Mouse (Mus musculus): ENCODE results near the gene Top3a.

Gene Top3a

DNA sequence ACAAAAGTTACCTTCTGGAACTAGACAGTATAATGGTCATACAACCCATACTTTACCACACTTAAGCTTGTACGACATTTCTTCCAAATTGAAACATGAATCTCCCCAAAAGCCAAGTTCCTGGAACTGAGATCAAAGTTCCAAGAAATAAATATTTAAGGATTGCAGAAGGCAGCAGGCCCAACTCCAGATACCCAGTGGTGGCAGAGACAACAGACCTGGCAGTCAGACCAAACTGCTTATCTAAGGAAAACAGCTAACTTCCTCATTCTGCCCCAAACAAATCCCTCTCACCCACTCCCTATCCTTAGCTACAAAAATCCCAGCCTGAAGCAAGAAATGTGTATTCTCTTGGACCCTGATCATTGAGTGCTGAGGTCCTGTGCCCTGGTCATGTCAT, 2.3 kb downstream of the Top3a start:
- no peak for DNase-seq (ENCODE audit: low spot score)

DNA sequence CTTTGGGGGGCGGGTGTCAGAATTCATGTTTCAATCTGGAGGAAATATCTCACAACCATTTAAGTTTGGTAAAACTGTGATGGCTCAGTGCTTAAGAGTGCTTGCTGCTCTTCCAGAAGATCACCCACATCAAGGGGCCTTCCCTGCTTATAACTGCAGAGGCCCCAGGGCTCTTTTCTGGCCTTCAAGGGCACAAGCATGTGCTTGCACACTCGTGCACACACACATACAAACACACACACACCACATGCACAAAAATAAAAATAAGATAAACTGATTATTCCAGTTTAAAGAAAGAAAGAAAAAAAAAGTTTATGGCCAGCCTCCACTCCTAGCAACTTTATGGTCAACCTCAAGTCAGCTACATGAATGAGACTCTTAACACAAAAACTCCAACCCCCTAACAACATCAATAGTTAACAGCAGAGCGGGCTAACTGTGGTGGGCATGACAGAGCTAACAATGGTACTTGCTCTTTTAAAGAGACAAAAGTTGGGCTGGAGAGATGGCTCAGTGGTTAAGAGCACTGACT, 2.9 kb downstream of the Top3a start:
- DNase-seq (ENCODE audit: low spot score) = no peak

DNA sequence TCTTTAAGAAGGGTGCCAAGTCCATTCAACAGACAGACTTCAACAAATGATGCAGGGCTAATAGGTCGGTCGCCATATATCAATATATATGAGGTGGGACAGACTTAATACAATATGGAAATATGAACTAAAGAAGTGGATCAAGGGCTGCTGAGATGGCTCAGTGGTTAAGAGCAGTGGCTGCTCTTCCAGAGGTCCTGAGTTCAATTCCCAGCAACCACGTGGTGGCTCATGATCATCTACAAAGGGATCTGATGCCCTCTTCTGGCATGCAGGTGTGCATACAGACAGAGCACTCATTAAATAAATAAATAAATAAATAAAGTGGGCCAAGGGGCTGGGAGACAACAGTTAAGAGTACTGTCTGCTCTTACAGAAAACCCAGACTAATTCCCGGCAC, 5.0 kb downstream of the Top3a start:
- DNase-seq (ENCODE audit: low spot score) = no peak

DNA sequence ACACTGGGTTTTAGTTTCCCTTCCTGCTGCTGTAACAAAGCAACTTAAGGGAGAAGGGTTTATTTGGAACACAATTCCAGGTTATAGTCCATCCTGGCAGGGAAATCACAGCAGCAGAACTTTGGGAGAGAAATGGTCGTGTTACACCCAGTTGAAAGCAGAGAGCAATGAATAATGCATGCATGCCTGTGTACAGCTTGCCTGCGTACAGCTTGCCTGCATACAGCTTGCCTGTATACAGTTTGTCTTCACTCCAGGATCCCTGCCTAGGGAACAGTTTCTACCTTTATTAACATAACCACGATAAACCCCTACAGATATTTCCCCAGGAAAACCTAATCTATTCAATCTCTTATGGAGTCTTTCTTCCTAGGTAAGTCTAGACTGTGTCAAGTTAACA, 6.4 kb downstream of the Top3a start:
- DNase-seq (ENCODE audit: low spot score) = no peak

DNA sequence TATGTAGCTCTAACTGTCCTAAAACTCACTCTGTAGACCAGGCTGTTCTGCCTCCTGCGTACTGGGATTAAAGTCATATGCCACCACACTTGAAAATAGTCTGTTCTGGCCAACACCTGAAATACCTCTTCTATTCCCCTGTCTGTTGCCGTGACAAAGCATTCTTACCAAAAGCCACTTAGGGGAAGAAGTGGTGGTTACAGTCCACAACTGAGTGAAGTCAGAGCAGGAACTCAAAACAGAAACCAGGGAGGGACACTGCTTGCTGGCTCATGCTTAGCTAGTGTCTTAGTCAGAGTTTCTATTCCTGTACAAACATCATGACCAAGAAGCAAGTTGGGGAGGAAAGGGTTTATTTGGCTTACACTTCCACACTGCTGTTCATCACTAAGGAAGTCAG, 7.8 kb downstream of the Top3a start:
- no peak for DNase-seq (ENCODE audit: low spot score)

DNA sequence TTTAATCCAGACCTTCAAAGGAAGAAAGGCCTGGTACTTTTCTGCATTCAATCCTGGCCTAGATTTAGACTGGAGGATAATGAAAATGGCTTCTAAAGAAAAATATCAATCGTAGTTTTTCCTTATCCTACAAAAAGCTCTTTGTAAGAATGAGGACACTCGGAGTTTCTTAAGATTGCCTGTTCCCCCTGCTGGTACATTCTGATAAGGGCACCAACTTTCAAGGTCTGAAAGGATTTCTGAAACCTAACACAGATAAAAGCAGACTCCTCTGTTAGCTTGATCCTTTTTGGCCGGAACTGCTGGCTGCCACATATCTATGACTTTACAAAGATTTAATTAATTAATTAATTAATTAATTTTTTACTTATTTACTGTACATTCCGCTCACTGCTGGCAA, 10.2 kb downstream of the Top3a start:
- no peak for DNase-seq (ENCODE audit: low spot score)

DNA sequence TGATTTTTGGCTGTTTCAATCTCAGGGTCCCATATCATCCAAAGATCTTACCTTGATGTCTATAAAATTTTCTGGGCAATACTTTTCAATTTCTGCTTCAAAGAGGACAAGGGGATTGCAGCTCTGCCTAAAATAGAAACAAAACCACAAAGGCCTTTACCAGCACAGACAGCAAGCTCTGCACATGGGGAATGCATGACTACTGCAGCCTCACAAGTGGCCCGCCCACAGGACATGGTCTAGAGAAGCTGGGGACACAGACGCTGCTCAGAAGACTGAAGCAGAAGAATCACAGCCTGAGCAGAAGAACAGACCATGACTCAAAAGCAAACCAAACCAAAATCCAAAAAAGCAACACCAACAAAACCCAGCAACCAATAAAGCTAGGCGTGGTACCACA, 15.5 kb downstream of the Top3a start:
- DNase-seq (ENCODE audit: low spot score) = no peak

DNA sequence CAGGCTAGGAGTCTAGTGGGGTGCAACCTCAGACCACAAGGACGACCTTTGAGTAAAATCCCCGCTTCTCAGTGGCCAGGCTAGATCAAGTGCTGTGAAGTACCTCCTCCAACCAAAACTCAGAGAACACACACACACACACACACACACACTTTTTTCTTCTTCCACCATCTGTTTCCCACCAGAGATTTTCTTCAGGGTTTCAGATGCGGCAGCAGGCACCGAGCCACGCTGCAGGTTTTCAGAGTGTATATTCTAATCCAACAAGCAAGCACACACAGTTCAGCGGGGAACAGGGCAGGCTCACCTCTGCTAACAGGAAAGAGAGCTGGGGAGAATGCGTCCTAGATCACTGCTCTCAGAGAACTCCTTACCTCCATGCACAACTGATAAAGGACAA, 21.6 kb downstream of the Top3a start:
- DNase-seq (ENCODE audit: low spot score) = no peak

DNA sequence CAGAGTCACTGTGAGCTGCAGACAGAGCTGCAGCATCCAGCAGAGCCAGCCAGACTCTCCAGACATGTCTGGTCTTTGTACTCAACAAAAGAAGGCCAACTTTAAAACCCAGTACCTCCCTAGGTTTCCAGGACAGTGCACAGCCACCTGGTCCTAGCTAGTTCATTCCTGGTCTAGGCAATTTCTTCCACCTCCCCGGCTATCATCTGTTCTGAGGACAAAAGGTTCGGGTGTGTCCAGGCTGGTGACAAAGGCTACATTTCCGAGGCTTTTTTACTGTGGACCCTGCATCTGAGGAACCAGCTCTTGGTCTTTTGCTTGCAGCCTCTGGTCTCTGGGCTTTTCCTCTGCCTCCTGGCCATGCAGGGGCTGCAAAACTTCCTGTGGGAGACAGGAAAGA, 36.8 kb downstream of the Top3a start:
- no peak for DNase-seq (ENCODE audit: low spot score)

DNA sequence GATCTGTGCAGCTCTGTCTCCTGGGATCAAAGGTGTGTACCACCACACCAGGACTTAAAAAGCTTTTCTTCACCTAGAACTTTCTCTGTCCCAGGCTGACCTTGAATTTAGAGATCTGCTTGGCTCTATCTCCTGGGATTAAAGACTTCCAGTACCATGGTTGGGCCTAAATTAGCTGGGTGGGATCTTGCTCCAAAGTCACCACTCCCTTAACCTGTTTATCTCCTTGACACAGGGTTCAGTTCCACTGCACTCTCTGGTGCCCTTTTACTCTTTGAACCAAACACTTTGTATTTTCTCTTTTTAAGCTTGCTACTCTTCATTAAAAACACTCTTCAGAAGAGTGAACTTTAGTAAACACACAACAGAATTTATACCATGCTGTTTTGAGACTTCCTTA, 39.7 kb downstream of the Top3a start:
- no peak for DNase-seq (ENCODE audit: low spot score)

DNA sequence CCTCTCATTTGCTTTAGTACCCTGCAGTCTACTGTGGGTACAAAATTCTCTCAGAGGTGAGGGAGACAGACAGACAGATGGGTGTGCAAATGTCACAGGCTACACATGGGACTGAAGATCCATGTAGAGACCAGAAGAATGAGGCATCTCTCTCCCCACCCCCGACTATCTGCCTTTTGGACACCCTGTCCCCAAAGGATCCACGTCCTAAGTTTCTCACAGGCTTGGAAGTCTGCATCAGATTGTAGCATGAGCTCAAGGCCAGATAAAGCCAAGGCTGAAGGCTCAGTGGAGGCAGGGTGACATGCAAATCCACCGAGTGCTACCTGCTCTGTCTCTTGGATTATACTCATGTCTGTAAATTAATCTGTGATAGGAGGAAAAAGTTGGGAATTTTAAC, 40.7 kb downstream of the Top3a start:
- DNase-seq (ENCODE audit: low spot score) = no peak

DNA sequence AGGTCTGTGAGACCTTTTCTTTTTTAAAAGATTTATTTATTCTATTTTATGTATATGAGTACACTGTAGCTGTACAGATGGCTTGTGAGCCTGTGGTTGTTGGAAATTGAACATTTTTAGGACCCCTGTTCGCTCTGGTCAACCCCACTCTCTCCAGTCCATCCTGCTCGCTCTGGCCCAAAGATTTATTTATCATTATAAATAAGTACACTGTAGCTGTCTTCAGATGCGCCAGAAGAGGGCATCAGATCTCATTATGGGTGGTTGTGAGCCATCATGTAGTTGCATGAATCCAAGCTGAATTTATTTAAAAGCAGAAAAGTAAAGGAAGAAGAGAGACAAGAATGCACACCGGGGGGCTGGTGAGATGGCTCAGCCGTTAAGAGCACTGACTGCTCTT, 42.0 kb downstream of the Top3a start:
- DNase-seq (ENCODE audit: low spot score) = no peak

DNA sequence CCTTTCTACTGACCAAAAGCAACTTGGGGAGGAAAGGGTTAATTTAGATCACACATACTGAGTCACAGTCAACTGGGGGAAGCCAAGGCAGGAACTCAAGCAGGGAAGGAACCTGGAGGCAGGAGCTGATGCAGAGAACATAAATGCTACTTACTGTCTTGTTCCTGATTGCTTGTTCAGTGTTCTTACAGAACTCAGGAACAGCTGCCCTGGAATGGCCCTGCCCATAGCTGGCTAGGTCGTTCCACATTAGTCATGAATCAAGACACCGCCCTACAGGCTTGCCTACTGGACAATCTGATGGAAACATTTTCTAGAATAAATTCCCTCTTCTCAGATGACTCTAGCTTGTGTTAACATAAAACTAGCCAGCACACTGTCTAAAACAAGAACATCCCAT, 43.0 kb downstream of the Top3a start:
- no peak for DNase-seq (ENCODE audit: low spot score)

DNA sequence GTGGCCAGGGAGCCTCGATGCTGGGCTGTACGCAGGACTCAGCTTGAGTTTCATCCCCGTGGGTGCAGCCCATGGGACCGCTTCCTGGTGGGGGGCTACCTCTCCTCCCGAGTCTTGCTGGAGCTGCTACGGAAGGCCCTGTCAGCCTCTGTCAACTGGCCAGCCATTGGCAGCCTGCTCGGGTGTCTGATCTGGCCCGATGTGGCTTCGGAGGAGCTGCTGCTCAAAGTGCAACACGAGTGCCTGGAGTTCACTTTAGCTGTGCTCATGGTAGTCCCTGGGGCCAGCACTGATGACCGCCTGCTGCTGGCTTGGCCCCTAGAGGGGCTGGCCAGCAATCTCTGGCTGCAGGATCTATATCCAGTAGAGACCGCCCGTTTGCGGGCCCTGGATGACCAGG, 45.9 kb downstream of the Top3a start:
- no peak for DNase-seq (ENCODE audit: low spot score)

DNA sequence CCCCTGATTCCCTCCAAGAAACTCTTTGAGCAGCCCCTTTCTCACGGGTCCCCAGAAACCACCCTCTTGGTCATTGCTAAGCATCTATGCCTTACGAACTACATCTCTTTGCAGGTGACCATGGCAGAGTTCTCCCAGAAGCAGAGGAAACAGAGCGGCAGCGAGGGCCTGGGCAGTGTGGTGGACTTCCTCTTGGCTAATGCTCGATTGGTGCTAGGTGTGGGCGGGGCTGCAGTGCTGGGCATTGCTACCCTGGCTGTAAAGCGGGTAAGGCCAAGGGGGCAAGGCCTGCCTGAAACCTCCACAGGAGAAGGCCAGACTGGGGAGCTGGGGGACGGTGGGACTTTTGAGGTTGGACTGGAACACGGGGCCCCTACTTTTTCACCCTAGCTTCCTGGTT, 47.0 kb downstream of the Top3a start:
- DNase-seq (ENCODE audit: low spot score) = no peak

DNA sequence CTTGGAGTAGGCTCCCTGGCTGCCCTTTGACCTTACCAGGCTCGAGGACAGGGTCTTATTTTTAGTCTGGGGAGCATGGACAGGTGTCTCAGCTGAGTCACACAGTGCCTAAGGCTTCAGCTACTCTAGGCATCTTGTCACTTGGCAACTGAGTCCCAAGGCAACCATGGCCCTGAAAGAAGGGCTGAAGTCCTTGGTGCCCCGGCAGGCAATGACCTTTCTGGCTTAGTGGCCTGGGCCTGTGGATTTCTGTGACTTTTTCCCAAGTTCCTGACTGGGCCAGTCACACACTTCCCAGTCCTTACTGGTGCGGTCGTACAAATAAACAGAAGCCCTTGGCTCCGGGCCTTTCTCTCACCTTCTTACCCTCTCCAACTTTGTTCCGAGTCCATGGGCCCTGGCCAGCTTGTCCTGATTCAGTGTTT, 47.9 kb downstream of the Top3a start:
- no peak for DNase-seq (ENCODE audit: low spot score)

DNA sequence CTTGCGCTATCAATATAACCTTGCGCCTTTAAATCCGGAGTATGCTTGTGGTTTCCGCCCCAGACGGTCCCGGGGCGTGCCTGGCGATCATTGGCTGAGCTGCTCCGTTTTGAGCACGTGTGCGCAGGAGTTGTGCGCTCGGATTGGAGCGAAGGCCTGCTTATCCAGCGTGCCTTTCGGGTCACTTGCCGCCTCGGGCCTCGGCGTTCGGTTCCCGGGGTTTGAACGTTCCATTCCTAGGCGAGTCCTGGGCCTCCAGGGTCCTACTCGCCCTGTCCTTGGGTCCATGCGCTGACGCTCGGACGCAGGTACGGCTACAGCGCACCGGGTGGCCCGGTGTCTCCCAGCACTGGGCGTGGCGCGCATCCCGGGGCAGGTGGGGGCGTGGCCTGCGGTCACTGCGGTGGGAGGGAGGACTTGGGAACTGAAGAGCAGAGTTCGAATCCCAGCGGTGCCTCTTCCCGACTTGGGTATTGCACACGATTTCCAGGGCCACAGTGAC, 48.9 kb downstream of the Top3a start, which contains the start of gene Mief2:
Gene Mief2, plus strand, starts transcription at position 139 of the 502 bp plus-strand sequence.
- peak; percentile 97 for DNase-seq (ENCODE audit: low spot score)

DNA sequence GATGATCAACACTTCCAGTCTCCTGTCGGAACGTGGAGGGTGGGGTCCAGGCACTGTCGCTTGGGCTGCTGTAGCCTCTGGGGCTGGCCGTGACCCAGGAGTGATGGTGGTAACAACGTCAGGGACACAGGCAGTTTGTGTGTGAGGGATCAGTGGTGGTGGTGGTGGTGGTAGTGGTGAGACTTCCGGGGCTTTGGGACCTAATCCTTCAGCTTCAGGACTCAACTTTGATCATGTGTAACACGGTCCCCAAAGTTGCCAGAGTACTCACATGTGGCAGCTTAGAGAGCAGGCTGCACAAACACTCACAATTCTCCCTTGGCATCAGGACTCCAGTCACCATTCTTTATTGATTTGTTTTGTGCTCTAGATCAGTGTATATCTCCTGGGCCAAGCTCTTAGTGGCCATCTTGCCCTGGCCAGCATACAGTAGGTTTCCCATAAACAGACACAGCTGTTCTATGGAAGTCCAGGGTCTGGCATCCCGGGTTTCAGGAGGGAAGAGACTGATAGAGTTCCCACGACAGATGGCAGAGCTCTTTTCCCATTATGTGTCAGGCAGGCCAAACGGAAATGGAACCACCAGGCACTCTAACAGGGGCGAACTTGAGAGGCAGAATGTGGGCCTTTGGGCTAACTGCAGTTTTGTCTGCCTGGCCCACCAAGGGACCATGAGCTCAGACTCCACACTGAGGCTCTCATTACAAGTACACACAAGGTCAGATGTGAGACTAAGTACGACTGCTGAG, 49.6 kb downstream of the Top3a start:
- peak; percentile 11 for DNase-seq (ENCODE audit: low spot score)

DNA sequence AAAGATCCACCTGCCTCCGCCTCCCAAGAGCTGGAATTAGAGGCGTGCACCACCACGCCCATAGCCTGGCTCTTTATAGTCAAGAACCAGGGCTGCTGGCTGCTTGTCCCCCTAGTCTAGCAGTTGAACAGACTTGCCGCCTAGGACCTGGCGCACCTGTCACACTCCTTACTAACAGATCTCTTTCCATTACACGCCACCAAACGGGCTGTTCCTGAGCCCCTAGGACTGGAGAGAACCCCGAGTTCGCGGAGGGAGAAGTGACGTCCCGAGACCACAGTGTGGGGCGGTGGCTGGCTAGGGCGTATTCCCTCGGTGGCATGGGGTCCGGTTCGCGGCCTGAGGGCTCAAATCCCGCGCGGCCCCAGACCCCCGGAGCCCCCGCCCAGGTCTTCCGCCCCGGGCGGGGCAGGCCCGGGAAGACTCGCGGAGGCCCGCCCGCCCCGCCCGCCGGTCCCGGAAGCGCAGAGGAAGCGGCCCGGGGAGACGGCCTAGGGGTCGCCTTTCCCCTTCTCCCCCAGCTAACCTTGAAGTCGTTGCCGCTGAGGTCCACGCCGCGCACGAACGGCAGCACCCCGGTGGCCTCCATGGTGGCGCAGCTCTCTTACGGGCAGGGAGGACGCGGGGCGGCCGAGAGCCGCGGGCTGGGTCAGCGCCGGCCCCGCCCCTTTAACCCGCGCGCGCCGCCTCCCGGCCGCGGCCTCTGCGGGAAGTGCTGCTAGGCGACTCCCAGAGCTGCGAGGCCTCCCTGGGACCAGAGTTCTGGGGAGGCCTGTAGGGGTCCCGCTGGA, 50.4 kb downstream of the Top3a start, which contains the start of gene Flii:
Gene Flii, minus strand, starts transcription at position 663 of the 791 bp plus-strand sequence.
- DNase-seq (ENCODE audit: low spot score) = peak; percentile 78

DNA sequence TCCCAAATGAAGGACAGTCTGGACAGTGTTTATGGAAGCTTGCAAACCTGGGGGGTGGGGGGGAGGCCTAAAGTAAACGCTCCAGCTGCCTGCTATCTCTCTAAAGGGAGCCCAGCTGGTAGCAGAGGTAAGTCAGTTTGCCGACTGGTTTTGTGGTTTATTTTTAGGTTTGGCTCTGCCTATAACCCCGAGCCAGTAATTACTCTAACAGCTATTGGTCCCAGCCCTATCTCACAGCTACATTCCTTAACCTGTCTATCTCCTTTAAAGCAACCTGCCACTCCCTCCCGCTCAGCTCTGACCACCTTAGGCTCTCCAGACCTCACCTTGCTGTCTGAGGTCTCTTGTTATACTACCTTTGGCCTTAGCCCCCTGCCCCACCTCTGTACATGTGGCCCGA, 57.9 kb downstream of the Top3a start:
- DNase-seq (ENCODE audit: low spot score) = no peak

DNA sequence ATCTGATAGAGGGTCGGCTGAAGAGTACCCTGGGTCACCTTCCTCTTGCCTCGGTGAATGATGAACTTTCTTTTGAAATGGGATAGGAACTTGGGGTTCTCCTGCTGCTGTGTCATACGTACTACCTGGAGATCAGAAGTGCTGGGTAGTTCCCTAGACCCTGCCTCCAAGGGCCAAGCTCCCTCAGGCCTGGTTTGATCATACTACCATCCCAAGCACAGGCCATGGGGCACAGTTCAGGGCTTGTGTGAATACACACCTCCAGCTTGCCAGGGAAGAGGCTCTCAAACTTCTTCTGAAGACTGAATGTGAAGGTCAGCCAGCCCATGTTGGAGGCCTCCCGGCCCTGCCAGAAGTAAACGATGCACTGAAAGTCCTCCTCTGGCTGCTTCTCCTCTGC, 61.3 kb downstream of the Top3a start:
- DNase-seq (ENCODE audit: low spot score) = no peak

DNA sequence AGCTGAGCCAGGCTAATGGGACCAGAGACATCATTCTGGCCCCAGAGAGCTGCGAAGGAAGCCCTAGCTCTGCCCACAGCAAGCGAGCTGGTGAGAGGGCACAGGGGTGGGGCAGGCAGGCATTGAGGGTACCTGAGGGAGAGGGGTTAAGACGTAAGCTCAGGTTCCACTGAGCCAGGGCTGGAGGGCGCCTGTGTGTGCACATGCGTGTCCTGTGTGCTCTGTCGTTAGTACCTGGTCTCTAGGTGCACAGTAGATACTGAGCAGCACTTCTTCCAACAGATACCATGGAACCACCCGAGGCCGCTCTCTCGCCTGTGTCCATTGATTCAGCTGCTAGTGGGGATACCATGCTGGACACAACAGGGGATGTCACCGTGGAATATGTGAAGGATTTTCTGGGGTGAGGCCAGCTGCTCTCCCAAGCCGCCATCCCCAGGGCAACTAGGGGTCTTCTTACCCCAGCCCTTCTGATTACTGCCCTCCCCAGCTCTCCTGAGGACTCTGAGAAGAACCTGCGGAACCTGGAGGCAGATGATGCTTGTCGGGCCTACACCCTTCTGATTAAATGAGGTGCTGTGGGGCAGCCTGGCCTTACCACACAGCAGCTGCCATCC, 64.4 kb downstream of the Top3a start:
- DNase-seq (ENCODE audit: low spot score) = no peak

DNA sequence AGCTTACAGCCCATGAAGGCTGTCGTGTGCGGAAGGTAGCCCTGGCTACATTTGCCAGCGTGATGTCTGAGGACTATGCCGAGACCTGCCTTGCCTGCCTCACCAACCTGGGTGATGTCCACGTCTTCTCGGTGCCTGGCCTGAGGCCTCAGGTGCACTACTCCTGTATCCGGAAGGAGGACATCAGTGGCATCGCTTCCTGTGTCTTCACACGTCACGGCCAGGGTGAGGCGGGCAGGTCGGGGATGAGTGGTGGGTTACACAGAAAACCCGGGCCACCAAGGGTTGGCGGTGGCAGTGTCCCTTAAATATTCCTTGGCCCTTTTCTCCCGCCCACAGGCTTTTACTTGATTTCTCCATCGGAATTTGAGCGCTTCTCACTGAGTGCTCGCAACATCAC, 65.1 kb downstream of the Top3a start:
- no peak for DNase-seq (ENCODE audit: low spot score)

Measured in embryo, embryonic 10 days (tissue).